Mouse (Mus musculus) activated CD4-positive, CD25-positive, alpha-beta regulatory T cell, adult 4 months (primary cell): ENCODE measurements around the gene Mest. TPM values are rescaled to one million over a fixed set of nuclear protein-coding genes. Genes with fewer than 3 reads are reported as not detected.

Source experiments
- ATAC-seq: one replicate; pipeline ENCODE4 v1.8.0; 2017
- polyA plus RNA-seq, 2 experiments: library from polyadenylated mRNA; unstranded; fragments of 100-300 nt; shearing (Covaris generic); gene quantifications; one replicate each; pipeline ENCODE4 v1.2.1; 2017

Mest gene
- under 1 TPM; 0.37 to 0.85 TPM for polyA plus RNA-seq

DNA sequence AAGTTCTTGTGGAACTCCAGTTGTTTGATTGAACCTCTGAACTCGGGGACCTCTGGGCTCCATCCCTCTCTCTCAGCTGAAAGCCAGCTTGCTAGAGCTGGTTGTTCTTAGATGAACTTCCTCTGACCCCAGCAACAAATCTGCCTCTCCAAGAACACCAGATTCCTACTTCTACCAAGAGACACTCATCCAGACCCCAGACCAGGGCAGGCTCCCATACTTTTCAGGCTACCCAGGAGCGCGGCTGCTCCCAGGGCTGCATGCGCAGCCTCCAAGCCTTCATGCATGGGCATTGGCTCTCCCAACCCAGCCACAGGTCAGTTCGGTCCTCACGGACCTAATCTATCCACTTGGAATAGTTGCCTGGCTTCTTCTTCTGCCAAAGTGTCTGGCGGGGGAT, at the start of gene Mest:
Gene Mest, plus strand, starts transcription at position 217 of the 400 bp plus-strand sequence.
- ATAC-seq, result no peak

DNA sequence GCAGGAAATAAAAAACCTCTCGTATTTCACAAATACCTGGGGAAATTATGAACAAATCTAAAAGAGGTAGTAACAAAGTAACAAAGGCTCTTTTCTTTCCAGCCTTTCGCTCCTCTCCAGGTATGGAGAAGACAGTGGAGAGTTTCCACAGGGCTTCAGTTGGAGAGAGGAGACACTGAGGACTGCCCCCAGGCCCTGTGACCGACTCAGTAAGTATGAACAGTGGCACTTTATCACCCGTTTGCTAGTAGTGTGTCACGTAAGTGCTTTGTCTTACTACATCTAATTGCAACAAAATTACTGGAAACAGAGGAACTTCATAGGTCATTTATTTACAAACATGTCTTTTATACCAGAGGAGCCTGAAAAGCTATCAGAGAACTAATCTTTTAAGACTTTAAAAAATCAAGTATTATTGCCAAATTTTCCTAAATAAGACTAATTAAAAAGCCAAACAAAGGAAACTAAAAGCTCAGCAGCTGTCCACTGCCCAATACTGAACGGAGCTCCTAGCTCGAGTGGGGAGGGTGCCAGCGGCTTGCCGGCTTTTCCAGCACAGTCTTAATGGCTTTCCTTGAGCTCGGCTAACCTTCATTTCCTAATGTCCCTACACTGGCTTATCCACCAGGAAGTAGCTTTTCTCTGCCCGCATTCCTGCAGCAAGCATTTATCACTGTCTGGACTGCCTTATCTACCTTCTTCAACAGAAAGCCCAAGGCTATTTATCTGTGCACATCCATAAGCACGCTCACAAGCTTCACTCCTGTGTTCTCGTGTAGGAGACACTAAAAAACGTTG, 49.4 kb upstream of the Mest start:
- ATAC-seq, result no peak

DNA sequence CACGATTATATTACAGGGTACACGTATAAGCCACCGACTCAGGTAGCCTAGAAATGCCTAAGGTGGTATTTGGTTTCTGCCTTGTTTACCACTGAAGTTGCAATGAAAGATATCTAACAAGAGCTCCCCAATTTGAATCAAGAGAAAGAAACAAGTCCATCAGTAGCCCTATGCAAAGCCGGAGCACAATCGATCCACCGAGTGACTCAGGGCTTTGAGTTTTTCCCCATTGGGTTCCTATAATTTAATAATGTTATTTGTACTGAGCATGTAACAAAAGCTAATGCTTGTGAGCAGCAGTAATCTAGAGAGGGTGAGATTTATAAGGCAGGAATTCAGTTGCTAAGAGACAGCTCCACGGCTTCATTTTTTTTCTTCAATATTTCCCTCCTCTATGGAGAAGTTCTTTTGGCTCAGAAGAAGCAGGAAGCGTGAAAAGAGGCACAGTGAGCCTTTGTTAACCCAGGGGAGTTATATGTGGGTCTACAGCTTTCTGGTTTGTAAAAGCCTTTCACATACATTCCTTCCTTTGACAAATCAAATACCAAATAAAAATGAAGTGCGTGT, 48.5 kb upstream of the Mest start:
- ATAC-seq, result no peak

DNA sequence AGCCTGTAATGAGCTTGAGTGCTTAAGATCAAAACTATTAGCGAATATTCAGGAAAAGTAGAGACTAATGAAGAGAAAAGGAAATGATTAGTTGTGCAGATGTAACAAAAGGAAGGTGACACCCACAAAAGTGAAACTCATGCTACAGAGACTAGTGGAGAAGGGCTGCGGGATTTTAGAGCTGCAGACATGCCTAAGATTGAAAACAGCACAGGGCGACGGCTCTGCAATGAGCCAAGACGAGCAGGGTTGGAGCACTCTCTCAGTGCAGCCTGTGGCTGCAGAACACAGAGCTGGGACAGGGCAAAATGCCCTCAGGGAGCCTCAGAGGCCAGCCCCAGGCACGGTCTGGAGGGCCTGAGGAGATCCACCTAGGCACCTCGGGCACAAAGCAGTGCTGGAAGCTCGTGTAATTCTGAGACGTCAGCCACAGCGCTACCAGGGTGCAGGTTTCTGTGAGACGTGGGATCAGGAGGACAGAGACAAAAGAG, 48.0 kb upstream of the Mest start:
- no peak for ATAC-seq

DNA sequence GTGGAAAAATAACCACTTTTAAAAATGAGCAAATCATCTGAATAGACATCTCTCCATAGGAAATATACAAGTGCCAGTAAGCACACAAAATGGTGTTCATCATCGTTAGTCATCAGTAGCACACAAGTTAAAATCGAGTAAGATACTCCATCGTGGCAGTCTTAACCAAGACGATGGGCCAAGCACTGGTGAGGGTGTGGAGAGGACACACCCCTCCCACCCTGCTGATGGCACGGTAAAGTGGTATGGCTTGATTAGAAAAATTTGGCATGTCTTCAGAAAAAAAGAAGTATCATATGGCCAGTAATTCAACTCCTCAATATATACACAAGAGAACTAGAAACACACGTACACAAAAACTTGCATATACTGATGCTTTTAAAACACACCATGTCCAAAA, 46.8 kb upstream of the Mest start:
- ATAC-seq, result no peak

DNA sequence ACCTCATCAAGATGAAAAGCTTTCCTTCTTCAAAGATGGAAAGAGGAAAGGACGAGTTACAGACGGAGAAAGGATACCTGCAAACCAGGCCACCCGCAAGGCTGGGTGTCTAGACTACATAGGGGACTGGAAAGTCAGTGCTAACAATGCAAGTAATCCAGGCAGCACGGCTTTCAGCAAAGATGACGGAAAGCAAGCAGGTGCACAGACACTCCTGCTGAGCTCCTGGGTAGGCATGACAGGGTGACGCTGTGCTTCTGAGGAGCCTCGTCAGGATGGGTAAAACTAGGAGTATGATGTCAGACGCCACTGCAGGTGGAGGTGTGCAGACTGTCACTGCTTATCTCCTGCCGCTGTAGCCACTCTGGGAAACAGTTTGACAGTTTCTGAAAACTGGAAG, 45.8 kb upstream of the Mest start:
- no peak for ATAC-seq

DNA sequence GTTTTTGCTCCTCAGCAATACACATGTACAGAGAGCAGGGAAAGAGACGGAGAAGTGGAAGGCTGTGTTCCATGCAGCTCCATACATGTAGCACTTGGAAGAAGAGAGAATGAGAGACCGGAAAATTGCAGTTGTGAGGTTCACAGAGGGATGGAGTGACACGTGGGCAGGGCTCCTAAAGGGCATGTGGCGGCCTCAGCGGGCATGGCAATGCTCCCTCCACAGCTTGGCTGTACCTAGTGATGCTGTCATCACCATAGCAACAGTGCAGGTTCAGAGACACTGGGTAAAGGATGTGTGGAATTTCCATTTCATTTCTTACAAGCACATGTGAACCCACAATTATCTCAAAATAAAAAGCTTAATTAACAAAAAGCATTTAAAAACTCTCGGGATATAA, 44.9 kb upstream of the Mest start:
- no peak for ATAC-seq

DNA sequence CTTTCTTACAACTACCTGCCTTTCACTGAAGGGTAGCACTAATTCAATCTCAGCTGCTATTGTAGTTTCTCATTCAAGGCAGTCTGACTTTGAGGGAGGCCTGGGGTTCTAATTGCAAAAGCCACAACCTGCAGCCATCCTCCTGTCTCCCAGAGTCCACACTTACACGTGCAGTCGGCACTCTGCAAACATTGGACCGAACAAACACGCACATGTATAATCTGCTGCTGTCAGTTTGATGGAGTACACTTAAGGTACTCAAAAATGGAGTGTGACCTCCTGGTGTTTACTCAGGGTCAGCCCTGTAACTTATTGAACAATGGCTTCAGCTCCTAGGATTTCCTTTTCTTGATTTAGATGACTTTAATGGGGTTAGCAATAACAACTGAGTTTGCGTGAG, 43.8 kb upstream of the Mest start:
- ATAC-seq, result no peak

DNA sequence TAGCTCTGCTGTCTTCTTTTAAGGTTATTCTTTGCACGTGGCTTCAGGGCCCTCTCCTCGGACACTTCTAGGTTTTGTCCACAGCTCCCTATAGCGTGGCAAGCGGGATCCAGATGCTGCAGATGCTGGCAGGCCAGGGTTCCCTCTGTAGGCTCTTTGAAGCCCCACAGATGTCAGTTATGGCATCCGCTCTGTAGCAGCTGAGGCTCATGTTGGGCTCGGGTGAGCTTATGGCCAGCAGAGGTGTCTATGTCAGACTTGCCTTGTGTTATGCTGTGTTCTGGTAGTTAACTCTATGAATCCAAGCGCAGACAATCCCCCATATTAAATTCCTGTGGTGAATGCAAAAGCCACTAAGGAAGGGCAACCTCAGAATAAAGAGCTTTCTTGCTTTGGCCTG, 42.9 kb upstream of the Mest start:
- ATAC-seq, result no peak

DNA sequence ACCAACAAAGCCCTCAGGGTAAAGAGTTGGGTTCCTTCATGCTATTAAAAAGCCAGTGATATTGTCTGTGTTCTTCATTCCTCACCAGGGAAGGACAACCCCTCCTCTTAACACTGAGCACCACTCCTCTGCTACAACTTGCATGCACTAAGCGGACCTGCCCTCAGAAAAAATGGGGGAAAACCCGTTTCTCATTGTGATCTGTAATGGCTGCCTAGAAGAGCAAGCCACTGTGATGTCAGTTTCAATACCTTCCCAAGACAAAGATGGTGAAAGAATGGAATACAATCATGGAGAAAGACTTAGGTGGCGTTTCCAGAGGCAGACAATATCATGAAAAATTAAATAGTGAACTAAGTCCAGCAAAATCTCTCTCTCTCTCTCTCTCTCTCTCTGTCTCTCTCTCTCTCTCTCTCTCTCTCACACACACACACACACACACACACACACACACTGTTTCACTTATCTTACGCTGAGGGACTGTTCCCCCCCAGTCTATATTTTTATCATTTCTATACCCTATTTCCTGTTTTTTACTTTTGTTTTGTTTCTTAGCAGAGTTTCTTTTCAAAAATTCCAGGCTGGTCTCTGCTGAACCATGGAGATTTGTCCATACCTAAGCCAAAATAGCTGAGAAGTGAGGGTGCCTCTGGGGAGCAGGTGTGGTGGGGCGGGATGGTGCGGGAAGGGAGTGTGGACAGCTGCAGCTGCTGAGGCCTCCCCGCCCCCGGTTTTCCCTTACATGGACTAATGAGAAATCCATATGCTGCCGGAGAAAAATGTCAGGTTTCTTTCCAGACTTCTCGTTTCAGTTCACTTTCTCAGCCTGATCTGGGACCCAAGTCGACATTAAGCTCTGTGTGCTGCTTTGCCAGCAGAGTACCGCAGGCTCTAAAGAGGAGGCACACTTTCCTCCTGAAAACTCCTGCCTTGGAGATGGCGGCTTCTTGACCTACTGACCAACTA, 41.1 kb upstream of the Mest start:
- ATAC-seq, result no peak

DNA sequence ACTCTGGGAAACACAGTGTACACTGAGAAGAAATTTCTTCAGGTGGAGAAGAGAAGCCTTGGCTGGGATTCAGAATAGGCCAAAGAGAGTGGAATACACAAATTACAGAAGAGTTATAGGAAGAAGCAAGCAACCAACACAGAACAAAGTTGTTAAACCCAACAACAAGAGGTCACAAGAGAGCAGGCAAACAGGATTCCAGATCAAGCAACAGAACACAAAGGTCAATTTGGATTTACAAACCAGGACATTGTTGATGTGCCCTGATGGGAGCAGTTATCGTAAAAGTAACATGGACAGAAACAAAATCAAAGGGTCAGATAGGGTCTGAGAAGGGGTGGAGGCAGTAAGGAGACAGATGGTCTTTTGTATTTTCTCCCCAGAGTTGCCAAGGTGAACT, 38.8 kb upstream of the Mest start:
- ATAC-seq, result no peak

DNA sequence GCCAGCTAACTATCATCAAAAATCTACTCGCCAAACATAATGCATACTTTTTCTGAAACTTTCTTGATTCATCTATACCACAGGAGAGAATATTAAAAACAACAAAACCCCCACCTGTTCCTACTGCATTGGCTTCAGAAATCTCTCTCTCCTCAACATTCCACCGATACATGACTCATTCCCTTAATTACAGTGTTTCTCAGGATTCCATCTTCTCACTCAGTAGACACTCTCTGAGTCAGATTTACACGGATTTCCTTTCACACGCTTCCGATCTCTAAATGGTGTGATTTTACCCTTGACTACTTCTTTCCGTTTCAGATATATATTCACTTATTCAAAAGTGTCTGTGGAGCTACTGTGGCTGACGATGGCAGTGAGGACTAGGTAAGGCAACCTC, 36.1 kb upstream of the Mest start:
- ATAC-seq, result no peak

DNA sequence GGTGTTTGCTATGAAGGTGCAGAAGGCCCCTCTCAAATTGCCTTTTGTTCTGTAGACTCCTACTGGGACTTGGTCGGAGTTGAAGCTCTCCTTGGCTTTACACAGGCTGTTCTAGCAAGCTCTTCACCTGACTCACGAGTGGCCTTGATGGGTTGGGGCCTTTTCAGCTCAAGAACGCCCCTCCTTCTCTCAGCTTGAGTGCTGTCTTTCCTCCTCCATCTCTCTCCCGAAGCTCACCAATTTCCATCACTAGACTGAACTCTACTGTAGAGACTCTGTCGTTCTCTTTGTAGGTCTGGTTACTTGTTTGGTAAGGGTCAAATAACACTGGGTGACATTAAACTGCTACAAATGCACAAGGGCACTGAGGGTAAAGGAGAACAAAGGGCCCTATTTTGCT, 30.5 kb upstream of the Mest start:
- no peak for ATAC-seq

DNA sequence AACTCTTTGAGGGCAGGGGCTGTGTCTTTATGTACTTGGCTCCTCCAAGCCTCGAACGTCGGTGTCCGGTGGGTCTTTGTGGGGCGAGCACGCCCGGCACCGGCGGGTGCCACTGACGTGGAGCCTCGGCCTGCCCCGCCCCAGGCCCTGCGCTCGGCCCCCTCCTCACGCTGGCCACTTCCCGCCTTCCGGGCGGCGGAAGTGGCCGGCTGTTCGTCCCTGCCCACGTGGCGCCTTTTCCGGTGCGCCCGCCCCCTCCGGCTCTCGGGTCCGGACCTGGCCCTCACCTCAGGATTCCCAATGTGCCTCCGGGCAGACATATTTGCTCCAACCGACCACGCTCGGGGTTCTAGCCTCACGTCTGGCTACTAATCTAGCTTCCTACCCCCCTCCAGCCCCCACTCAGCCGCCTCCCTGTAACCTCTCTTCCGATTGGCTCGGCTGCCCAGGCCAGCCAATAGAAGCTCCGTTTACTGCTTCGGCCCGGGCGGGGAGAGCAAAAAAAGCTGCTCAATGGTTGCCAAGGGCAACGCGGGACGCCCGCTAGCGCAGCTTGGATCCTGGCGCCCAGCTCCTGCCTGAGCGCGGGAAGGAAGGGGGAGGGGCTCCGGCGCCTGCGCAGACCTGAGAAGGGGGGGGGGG, 29.9 kb upstream of the Mest start, which contains the start of gene Cep41:
Gene Cep41, minus strand, starts transcription at position 400 of the 642 bp plus-strand sequence.
- ATAC-seq, result peak; percentile 88

DNA sequence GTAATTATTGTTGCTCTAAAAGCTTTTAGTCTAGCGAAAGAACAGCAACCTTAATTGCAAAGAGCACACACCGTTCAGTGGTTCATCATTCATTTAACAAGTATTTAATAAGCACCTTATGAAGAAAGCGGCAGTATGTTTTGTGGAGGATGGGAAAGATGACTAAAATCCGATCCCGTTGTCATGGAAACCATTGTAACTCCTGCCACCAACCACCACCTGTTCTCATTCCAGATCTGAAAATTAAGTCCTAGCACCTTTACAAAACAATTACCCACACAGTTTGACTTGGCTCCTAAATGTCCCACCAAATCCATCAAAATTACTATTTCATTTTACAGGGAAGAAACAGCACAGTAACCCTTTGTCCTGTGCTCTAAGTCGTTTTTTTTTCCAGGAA, 29.1 kb upstream of the Mest start:
- ATAC-seq, result no peak

DNA sequence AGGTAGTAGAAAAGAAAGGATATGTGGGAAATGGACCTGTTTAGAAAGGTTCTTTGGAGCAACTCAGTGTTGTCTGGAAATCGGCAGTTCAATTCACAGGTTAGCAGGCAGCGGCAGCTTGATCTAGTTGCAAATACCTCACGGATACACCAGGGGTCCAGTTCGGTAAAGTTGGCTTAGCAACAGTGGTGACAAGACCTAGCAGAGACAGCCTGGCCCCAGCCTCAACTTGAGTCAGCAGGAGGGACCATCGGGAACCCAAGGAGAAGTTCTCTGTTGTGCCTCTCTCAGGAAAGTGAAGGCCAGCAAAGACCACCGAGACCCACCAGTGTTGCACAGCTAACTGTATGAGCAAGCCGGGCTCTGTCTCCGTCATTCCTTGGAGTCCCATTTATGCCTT, 28.2 kb upstream of the Mest start:
- no peak for ATAC-seq

DNA sequence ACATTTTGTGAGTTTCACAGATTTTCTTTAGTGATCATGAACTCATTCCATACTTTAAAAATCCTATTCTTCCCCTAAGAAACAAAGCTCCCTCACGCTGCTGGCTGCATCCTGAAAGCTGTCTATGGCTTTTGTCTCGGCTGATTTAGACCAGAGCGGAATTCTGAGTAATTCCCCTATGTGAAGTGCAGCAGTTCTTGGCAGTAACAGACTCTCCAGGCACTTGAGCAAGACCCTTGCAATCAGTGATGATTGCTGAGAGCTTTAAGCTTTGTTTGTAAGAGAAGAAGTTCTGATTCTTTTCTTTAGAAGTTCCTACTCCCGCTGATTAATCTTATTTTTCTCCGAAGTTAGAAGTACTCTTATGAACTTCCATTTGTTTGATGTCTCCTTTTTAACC, 25.9 kb upstream of the Mest start:
- ATAC-seq, result no peak

DNA sequence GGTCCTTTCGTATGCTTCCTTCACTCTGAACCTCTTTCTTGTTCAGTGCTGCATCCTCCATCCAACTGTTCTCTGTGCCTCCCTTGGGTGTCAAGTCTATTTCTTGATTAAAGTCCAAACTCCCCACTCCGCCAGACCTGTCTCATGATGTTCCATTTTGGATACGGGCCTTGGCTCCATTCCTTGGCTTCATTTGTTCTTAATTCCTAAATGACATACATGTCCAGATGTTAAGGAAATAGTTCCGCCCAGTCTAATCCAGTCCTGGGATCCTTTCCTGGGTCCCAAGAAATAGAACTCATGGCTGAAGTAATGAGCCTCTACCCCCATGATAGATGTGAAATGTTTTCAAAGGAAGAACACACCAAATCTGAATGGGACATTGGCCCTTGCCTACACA, 25.3 kb upstream of the Mest start:
- ATAC-seq, result no peak

DNA sequence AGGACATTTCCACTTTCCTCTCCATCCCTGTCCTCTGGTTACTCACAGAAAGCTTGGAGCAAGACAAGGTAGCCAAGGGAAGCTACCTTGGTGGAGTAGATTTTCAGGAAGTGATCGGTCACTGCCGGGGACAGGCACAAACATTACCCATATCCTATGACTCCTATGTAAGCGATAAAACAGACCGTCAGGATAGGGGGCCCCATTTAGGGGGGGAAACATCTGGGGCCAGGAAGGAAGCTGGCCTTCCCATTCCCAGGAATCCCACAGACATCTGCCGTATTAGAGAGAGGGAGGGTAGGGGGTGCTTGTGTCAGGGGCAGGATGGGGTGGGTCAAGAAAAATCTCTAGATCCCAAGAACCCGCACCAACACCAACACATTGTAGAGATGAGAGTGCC, 23.2 kb upstream of the Mest start:
- no peak for ATAC-seq

DNA sequence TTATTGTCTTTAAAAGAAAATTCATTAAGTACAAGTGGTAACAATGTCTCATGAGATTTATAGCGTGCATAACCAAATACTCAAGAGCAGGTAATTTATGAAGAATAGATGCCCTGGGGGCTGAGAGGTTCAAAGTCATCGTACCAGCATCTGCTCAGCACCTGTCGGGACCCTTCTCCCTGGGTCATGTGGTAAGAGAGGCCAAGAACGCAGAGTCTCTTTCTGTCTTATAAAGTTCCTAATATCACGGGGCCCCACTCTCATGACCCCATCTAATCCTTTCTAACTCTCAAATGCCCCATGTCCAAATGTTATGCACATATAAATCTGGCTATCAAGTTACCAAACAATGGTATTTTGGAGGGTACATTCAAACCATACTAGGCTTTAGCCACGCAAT, 20.5 kb upstream of the Mest start:
- no peak for ATAC-seq

DNA sequence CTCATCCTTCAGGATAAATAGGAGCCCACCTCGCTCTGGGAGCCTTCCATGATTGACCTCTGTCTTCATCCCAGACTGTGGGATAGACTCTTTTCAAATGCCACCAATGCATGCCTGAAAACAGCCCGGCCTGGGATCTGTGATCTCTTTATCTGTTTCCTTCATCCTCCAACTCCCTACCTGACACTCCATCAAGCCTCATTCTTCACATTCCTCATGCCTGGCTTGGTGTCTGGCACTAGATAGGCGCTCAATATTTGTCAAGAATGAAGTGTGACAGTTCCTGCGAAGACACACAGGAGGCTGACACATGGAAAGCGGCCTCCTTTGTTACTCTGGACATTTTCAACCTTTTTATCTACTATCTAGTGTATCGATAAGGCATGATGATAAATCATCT, 19.9 kb upstream of the Mest start:
- ATAC-seq, result no peak

DNA sequence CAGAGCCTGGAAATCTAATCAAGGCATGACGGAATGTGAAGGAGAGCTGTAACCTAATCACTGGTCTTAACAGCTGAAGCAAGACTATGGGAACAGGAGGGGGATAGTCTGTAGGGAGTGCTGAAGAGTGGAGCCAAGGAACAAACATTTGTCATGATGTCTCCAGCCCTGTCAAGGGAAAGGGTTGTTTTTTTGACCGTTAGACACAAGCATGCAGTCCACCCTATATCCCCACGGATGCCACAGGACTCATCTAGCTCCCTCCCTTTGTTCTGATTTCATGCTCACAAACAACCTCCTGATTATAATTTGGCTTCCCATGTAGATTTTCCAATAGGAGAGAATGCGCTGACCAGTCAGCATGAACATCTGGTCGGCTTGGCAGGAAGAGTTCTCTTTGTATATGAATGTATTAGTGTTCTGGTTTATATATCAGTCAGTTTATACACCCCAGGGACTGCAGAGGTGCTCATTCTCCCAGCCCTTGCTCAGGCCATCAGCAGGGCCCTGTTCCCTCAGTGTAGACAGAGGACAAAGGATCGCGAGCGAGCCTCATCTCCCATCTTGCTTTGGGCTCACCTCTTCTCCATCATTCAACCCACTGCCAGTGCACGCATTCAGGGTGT, 19.3 kb upstream of the Mest start:
- ATAC-seq, result no peak
